Mouse (Mus musculus) liver, embryonic 16.5 days (tissue): Measurements from ENCODE around the gene Stag3. TPM values are rescaled to one million over a fixed set of nuclear protein-coding genes. Genes with fewer than 3 reads are reported as not detected.
A peak's percentile ranks its signal among the peaks of the same experiment; 100 is the strongest.

Experiments
- ATAC-seq: fragments of 200-750 bp; cut with Nextera tagmentation; 2 replicates; pipeline ENCODE4 v1.8.0; 2017; ENCODE audit warnings: low read depth, mild to moderate bottlenecking, moderate number of reproducible peaks, moderate library complexity
- H3K27ac ChIP-seq: fragments of 300-500 bp; sonication (generic); 2 replicates; pipeline ENCODE4 v1.5.1; 2014; ENCODE audit warnings: mild to moderate bottlenecking, low read length
- H3K27me3 ChIP-seq: fragments of 300-500 bp; sonication (generic); 2 replicates; pipeline ENCODE4 v1.6.1; 2014; ENCODE audit warnings: low read depth, low read length, mixed read lengths; ENCODE audit not compliant: control insufficient read depth, insufficient read depth
- H3K36me3 ChIP-seq: fragments of 300-500 bp; sonication (generic); 2 replicates; pipeline ENCODE4 v1.6.1; 2014; ENCODE audit warnings: mild to moderate bottlenecking; ENCODE audit not compliant: control insufficient read depth, insufficient read depth
- H3K4me1 ChIP-seq: fragments of 300-500 bp; sonication (generic); 2 replicates; pipeline ENCODE4 v1.6.1; 2014; ENCODE audit warnings: low read depth, low read length, mixed read lengths; ENCODE audit not compliant: control insufficient read depth
- H3K4me2 ChIP-seq: fragments of 300-500 bp; sonication (generic); 2 replicates; pipeline ENCODE4 v1.6.1; 2014; ENCODE audit warnings: low read depth, low read length, mixed read lengths
- H3K4me3 ChIP-seq: fragments of 300-500 bp; sonication (generic); 2 replicates; pipeline ENCODE4 v1.5.1; 2014; ENCODE audit warnings: low read depth, mild to moderate bottlenecking, low read length
- H3K9ac ChIP-seq: fragments of 300-500 bp; sonication (generic); 2 replicates; pipeline ENCODE4 v1.6.1; 2014; ENCODE audit warnings: low read depth, low read length
- H3K9me3 ChIP-seq: fragments of 300-500 bp; sonication (generic); replicated peaks from 2 replicates; pipeline ENCODE4 v1.6.1; 2016; ENCODE audit warnings: low read length; ENCODE audit not compliant: control insufficient read depth
- WGBS: fragments of 180-500 bp; shearing (Covaris S2); extraction: QIAGEN DNeasy Blood & Tissue Kit; methylation state at CpG from one replicate; pipeline ENCODE4 v1.1.7; 2014; ENCODE audit not compliant: insufficient replicate concordance; 5-methylcytosine and 5-hydroxymethylcytosine counted together
- polyA plus RNA-seq: library from polyadenylated mRNA; unstranded; fragments of >200 nt; fragmentation: Nextera tagmentation; extraction: Ambion mirVana; gene quantifications from 2 replicates; pipeline ENCODE4 v1.2.1, GENCODE M21; 2015

The Stag3 gene
- polyA plus RNA-seq: 1.2 and 1.5 TPM in 2 replicates

- ATAC-seq: peak; percentile 97
- Histone ChIP-seq H3K4me3 (peak within 1 kb of the TSS; percentile 57), H3K27ac (no peak within 1 kb of the TSS), H3K9me3 (peaks cover 3% of the 10 kb centered on the region; the same call in 1 of the 2 replicates), H3K36me3 (no peaks in the 10 kb centered on the region), H3K27me3 (peaks cover 8% of the 10 kb centered on the region), H3K9ac (peak within 1 kb of the TSS; percentile 49), H3K4me1 (peaks cover 9% of the 10 kb centered on the region), H3K4me2 (peak within 1 kb of the TSS; percentile 72)
- under 1% methylated on average over 56 of the region's 56 CpGs for WGBS
Measured at GRCm38 (mm10) chr5:138279585-138280424, at the start of gene Stag3, which contains the start of the genes Gm43720 and Gpc2. Gene Stag3, plus strand, starts transcription at chr5:138280240. Gene Gm43720, minus strand, starts transcription at chr5:138279958. Gene Gpc2, minus strand, starts transcription at chr5:138280005.

DNA sequence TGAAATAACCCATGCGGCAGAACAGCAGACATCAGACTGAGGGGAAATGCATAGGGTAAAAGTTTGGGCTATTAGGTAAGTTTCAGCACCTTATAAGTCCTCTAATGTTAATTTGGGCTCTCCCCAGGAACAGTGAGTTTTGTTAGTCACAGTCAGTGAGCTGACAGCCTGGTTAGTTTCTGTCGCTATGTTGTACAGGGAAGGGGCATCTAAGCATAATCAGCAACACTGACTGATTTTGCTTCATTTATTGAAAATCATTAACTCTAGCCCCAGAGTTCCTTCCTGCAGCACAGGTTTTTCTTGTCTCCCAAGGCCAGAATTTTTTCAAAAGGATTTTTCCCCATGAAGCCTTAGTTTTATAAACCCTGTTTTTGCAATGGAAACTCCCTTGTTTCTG is 46.3 kb upstream of the Stag3 start:
- no peaks in the 10 kb centered on the region for H3K9me3 ChIP-seq
- H3K4me1 ChIP-seq: no peaks in the 10 kb centered on the region
- H3K9ac ChIP-seq: no peak overlapping the region
- H3K27ac ChIP-seq: no peak overlapping the region
- 71% methylated on average over 2 of the region's 2 CpGs for WGBS
- no peaks in the 10 kb centered on the region for H3K36me3 ChIP-seq
- no peak for ATAC-seq
- no peaks in the 10 kb centered on the region for H3K27me3 ChIP-seq
- H3K4me3 ChIP-seq: no peak overlapping the region
- H3K4me2 ChIP-seq: no peak overlapping the region

- no peaks in the 10 kb centered on the region for H3K4me1 ChIP-seq
- ATAC-seq: peak; percentile 53
- H3K9ac ChIP-seq: no peak overlapping the region
- no peaks in the 10 kb centered on the region for H3K27me3 ChIP-seq
- H3K9me3 ChIP-seq: no peaks in the 10 kb centered on the region
- no peak overlapping the region for H3K4me2 ChIP-seq
- no peak overlapping the region for H3K27ac ChIP-seq
- no peak overlapping the region for H3K4me3 ChIP-seq
- H3K36me3 ChIP-seq: no peaks in the 10 kb centered on the region
Measured at GRCm38 (mm10) chr5:138234224-138234623, 45.8 kb upstream of the Stag3 start.

GRCm38 (mm10) chr5:138241511-138241910 is 38.5 kb upstream of the Stag3 start:
- Histone ChIP-seq H3K27me3 (no peaks in the 10 kb centered on the region), H3K36me3 (no peaks in the 10 kb centered on the region), H3K9me3 (no peaks in the 10 kb centered on the region), H3K4me2 (no peak overlapping the region), H3K27ac (no peak overlapping the region), H3K4me1 (no peaks in the 10 kb centered on the region), H3K4me3 (no peak overlapping the region), H3K9ac (no peak overlapping the region)
- ATAC-seq: no peak
- 11% methylated on average over 2 of the region's 2 CpGs for WGBS

- H3K36me3 ChIP-seq: no peaks in the 10 kb centered on the region
- no peak overlapping the region for H3K9ac ChIP-seq
- H3K4me3 ChIP-seq: no peak overlapping the region
- H3K4me1 ChIP-seq: peaks cover 7% of the 10 kb centered on the region
- ATAC-seq: no peak
- H3K4me2 ChIP-seq: no peak overlapping the region
- H3K27ac ChIP-seq: no peak overlapping the region
- H3K9me3 ChIP-seq: no peaks in the 10 kb centered on the region
- WGBS: 76% methylated on average over 12 of the region's 12 CpGs
- H3K27me3 ChIP-seq: no peaks in the 10 kb centered on the region
Measured at GRCm38 (mm10) chr5:138251144-138251543, 28.9 kb upstream of the Stag3 start.

DNA sequence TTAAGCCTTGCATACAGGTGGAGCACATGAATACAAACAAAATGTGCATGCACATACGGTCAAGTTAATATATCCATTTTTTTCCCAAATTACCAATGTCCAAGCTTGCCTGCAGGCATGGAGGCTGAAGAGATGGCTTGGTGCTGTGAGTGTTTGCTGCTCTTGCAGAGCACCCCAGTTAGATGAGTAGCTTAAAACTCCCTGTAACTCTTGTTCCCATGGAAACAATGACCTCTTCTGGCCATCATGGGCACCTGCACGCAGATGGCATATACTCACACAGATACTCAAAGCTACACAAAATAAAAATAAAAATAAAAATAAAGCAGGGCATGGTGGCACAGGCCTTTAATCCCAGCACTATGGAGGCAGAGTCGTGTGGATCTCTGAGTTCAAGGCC is 27.0 kb upstream of the Stag3 start:
- no peak for ATAC-seq

DNA sequence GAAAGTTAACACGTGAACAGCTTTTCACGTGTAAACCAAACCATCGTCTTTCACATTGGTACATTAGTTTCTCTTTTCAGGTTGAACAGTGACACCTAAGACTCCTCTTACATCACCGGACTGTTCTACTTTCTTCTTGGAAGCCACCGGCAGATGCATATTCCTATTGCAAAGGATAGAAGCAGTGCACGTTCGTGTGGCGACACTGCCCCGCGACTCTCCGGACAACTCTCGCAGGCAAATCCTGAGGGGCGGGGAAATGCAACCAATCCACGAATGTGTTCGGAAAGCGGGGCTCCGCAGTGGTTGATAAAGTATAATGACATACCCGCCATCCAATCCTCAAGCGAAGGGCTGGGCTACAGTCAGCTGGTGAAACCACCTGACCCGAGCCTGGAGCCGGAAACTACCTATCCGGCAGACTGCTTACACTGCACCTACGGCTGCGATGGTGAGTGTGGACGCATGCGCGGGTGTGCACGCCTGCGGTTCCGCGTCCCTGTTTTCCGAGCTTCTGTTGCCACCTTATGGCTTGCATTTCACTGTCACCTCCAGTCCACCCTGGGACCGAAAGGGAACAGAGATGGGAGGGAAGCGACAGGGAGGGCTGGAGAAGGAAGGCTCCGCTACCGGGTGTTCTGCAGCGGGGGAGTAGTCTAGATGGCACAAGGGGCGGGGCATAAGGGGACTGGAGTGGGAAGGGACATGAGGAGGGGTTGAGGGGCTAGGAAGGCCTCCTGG is 24.5 kb upstream of the Stag3 start, which contains the start of gene Lamtor4:
TSS of gene Lamtor4 (plus strand) at position 130 of the 741 bp plus-strand sequence.
- H3K4me3 ChIP-seq: peak within 1 kb of the TSS; percentile 88
- no peaks in the 10 kb centered on the region for H3K27me3 ChIP-seq
- H3K9ac ChIP-seq: peak within 1 kb of the TSS; percentile 80
- no peaks in the 10 kb centered on the region for H3K9me3 ChIP-seq
- peaks cover 31% of the 10 kb centered on the region for H3K4me1 ChIP-seq
- peak within 1 kb of the TSS; percentile 92 for H3K4me2 ChIP-seq
- peak within 1 kb of the TSS; percentile 82 for H3K27ac ChIP-seq
- peak; percentile 99 for ATAC-seq
- peaks cover 2% of the 10 kb centered on the region; the same call in 1 of the 2 replicates for H3K36me3 ChIP-seq
- WGBS: under 1% methylated on average over 38 of the region's 38 CpGs

More for the DNA sequence above, 27.0 kb upstream of the Stag3 start:
- no peaks in the 10 kb centered on the region for H3K9me3 ChIP-seq
- H3K27ac ChIP-seq: no peak overlapping the region
- peaks cover 19% of the 10 kb centered on the region for H3K4me1 ChIP-seq
- no peaks in the 10 kb centered on the region for H3K36me3 ChIP-seq
- 76% methylated on average over 3 of the region's 3 CpGs for WGBS
- no peak overlapping the region for H3K4me3 ChIP-seq
- no peak overlapping the region for H3K4me2 ChIP-seq
- no peaks in the 10 kb centered on the region for H3K27me3 ChIP-seq
- no peak overlapping the region for H3K9ac ChIP-seq

GRCm38 (mm10) chr5:138256094-138256467 is 24.0 kb upstream of the Stag3 start:
- peak overlapping the region; percentile 92 for H3K4me2 ChIP-seq
- peaks cover 2% of the 10 kb centered on the region; the same call in 1 of the 2 replicates for H3K36me3 ChIP-seq
- ATAC-seq: no peak
- H3K9ac ChIP-seq: peak overlapping the region; percentile 80
- 5% methylated on average over 7 of the region's 7 CpGs for WGBS
- H3K4me1 ChIP-seq: peaks cover 36% of the 10 kb centered on the region
- peak overlapping the region; percentile 88 for H3K4me3 ChIP-seq
- H3K27ac ChIP-seq: peak overlapping the region; percentile 82
- no peaks in the 10 kb centered on the region for H3K9me3 ChIP-seq
- no peaks in the 10 kb centered on the region for H3K27me3 ChIP-seq
